Mouse (Mus musculus) frontal cortex, postnatal 14 days (tissue): Measurements from ENCODE around the gene BC028528.
"Not testable (repeated sequence)": the region's sequence is repeated elsewhere in the genome, so short reads cannot be mapped to it uniquely, and the experiment has no call there.

ENCODE experiments used
- DNase-seq, 2 experiments: peaks; one replicate each; pipeline ENCODE4 v3.0.0; 2022; ENCODE audit warnings: low spot score in 2 of 2

Gene BC028528

GRCm38 (mm10) chr3:95872048-95872447, 19.8 kb downstream of the BC028528 start:
- no peak for DNase-seq

- DNase-seq = peak; percentile 76 to 77
Observed at GRCm38 (mm10) chr3:95871392-95871867, 20.4 kb downstream of the BC028528 start, which contains the start of gene Mrps21. Mrps21 (minus strand) TSS chr3:95871519.

- no peak for DNase-seq
Observed at GRCm38 (mm10) chr3:95870976-95871375, 20.8 kb downstream of the BC028528 start.

- DNase-seq = no peak
Observed at GRCm38 (mm10) chr3:95867408-95867807, 24.4 kb downstream of the BC028528 start.

- no peak for DNase-seq
Observed at GRCm38 (mm10) chr3:95866071-95866470, 25.7 kb downstream of the BC028528 start.

- no peak for DNase-seq
Observed at GRCm38 (mm10) chr3:95865571-95865970, 26.2 kb downstream of the BC028528 start.

GRCm38 (mm10) chr3:95865050-95865449, 26.8 kb downstream of the BC028528 start:
- DNase-seq = peak; percentile 52 to 65

- no peak for DNase-seq
Observed at GRCm38 (mm10) chr3:95863578-95863977, 28.2 kb downstream of the BC028528 start.

GRCm38 (mm10) chr3:95861796-95862195, 30.0 kb downstream of the BC028528 start:
- DNase-seq = peak in 1 of 2 experiments; percentile 37

GRCm38 (mm10) chr3:95861216-95861615, 30.6 kb downstream of the BC028528 start:
- DNase-seq = no peak

GRCm38 (mm10) chr3:95860323-95860722, 31.5 kb downstream of the BC028528 start:
- no peak for DNase-seq

- DNase-seq = not testable (repeated sequence)
Observed at GRCm38 (mm10) chr3:95858278-95858677, 33.5 kb downstream of the BC028528 start.

GRCm38 (mm10) chr3:95857050-95857449, 34.8 kb downstream of the BC028528 start:
- not testable (repeated sequence) for DNase-seq

- DNase-seq = no peak
Observed at GRCm38 (mm10) chr3:95856115-95856514, 35.7 kb downstream of the BC028528 start.

GRCm38 (mm10) chr3:95855502-95856089, 36.2 kb downstream of the BC028528 start, which contains the start of gene Prpf3:
Prpf3 (minus strand) TSS chr3:95855885.
- peak; percentile 87 to 92 for DNase-seq

- DNase-seq = no peak
Observed at GRCm38 (mm10) chr3:95851317-95851716, 40.5 kb downstream of the BC028528 start.

- no peak for DNase-seq
Observed at GRCm38 (mm10) chr3:95850611-95851010, 41.2 kb downstream of the BC028528 start.

GRCm38 (mm10) chr3:95842503-95843214, 49.1 kb downstream of the BC028528 start:
- no peak for DNase-seq

- no peak for DNase-seq
Observed at GRCm38 (mm10) chr3:95839250-95839649, 52.6 kb downstream of the BC028528 start.
